Mouse (Mus musculus) heart, postnatal 36 days (tissue): Measurements from ENCODE around the gene Ssh1. TPM values are rescaled to one million over a fixed set of nuclear protein-coding genes. Genes with fewer than 3 reads are reported as not detected.

ENCODE experiments used
- DNase-seq, 2 experiments: peaks; one replicate each; pipeline ENCODE4 v3.0.0; 2021 to 2022
- intact Hi-C: fragments of 180-260 bp; cut with DNase I; formaldehyde crosslinking; loops from one replicate; pipeline ENCODE4 v1.15.1; 2025
- total RNA-seq, 2 experiments: library from RNA; stranded (reverse); gene quantifications; 2 replicates each; pipeline ENCODE4 v1.2.3; 2021

The Ssh1 gene
- total RNA-seq, 2 experiments from 2014 or later = 14.7 to 15.7 TPM

GRCm38 (mm10) chr5:113996458-113996857, 2.8 kb upstream of the Ssh1 start:
- DNase-seq = no peak
- intact Hi-C loops = no loop called here

DNA sequence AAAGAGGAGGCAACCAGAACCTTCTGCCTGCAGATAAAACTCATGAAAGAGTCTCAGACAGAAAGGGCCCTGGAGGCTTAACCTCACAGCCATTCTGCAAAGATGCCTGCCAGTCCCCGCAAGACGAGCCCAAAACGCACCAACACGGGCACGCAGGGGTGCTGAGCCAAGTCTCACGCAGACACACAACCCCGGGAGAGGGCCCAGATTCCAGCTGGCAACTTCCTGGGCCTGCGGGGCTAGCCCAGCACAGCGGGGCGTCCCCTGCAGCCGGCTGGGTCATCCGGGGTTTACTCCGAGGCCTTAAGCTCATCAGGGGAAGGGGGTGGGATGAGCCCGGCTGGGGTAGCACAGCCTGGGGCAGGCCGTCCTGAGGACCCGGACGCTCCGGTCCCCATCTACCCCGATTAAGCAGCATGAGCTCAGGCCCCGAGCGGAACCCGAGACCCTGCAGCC, 635 bp downstream of the Ssh1 start:
- intact Hi-C loops = loop anchor here (2.0 to 5.0 kb wide), 2 partner anchors 18 to 86 kb away; partner anchors contain the start of gene Coro1c
- peak; percentile 52 to 72 for DNase-seq

DNA sequence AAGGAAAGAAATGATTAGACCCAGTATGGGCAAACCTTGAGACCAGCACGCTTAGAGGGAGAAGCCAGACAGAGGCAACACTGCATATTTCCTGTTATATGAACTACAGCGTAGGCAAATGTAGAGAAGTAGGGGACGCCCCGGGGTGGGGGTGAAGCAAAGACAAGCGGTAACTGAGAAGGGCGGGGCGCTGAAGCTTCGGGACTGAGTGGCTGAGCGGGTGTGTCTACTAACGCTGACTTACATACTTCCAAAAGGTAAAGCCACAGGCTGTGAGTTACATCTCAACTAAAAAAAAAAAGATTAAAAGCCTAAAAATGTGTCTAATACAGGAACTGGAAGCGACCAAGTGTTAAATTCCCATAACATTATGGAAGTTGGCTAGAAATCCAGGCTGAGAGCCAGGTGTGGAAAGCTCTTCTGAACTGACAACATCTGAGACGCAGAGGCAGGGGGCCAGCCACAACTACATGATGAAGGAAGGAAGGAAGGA, 1.3 kb downstream of the Ssh1 start:
- intact Hi-C loops = loop anchor here (2.0 to 5.0 kb wide), 2 partner anchors 18 to 85 kb away; partner anchors contain the start of gene Coro1c
- peak in 1 of 2 experiments; percentile 44 for DNase-seq

DNA sequence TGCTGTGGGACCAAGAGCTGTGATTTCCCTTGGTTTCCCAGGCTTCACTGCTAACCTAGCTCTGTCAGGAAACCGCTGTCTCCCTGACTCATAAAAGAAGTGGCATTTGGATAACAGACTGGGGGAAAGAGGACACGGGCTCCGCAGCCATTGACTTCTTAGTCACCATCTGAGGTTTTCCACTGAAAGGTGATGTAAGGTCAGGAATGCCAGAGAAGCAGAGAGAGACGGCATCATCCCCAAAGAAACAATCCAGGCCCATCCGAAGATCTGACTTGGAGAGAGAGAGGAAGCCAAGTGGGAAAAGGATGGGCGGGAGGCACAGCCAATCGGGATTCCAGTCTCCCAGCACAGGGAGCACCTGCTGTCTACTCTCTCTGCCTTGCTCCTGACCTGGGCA, 2.6 kb downstream of the Ssh1 start:
- intact Hi-C loops = loop anchor here (2.0 to 5.0 kb wide), 2 partner anchors 22 to 84 kb away; partner anchors contain the start of gene Coro1c
- no peak for DNase-seq

DNA sequence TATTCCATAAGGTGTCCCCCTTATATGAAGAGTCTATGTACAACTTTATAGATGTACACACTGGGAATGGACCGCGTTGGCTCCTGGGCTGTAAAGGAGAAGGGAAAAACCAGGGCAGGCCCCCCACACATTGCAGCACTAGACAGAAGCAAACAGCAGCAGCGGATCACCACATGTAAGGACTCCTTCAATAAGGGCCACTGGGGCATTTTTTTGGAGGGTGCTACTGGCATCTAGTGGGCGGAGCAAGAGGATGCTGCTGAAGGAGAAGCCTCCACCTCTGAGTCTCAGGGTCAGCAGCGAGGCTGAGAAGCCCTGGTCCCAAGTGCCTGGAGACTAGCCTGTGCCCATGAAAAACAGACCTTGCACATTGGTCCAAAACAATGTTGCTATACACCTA, 3.1 kb downstream of the Ssh1 start:
- intact Hi-C loops = loop anchor here (2.0 to 5.0 kb wide), 2 partner anchors 22 to 83 kb away; partner anchors contain the start of gene Coro1c
- no peak for DNase-seq

DNA sequence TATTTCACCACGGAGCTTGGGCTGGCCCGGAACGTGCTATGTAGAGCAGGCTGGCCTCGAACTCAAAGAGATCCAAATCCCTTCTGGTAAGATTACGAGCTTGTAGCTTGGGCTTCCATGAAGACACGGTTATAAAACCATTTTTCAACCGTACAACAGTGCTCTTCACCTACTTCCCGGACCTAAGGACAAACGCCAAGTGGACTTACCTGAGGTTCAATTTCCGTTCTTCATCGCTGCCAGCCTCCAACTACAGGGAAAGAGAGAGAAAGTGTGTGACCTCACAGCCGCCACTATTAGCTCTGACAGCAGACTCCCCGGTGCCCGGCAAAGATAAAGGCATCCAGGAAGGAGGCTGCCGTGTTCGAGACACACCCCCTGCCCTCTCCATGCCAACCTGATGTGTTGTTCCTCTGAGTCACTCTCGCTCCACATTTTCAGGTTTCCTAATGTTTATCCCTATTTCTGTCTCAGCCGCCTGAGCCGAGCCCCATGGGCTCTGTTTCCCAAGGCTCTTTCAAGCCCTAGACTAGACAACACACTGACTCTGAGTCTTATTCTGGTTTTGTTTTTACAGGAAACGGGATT, 4.2 kb downstream of the Ssh1 start:
- intact Hi-C loops = loop anchor here (2.0 to 5.0 kb wide), 2 partner anchors 21 to 82 kb away; partner anchors contain the start of gene Coro1c

DNA sequence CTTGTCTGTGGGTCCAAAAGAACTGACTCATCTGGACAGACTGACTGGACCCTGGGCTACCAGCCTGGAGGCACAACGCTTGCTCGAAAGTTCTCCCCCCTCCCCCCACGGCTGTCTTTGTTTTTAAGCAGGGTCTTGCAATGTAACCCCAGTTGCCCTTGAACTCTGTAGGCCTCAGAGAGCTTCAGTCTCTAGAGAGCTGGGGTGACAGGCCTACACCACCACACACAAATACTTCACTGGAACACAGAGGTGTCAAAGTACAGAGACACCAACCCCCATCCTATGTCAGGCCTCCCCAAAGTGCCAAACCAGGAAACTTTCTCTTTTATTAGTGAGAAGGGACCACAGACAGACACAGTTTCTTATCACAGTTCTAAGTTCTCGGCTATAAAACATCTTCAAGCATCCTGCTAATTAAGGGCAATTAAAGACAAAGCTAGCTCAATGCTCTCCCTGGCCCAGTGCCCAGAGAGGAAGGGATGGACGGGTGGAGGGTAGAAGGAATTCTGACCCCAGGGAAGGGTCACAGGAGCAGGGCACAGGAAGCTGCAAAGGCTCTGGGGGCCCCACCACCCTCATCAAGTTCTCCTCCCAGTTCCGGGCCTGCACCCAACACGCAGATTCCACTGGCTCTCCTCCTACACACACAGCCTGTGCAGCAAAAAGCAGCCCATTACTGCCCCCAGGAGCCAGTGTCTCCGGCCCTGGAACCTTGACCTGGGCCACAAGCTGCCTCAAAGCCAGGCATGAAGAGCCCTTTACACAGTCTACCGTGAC, 7.3 kb downstream of the Ssh1 start:
- DNase-seq = peak; percentile 75
- intact Hi-C loops = loop anchor here (1.0 to 2.0 kb wide), 2 partner anchors 11 to 30 kb away; no protein-coding TSS in a partner anchor

More for the DNA sequence above, 4.2 kb downstream of the Ssh1 start:
- DNase-seq = no peak

DNA sequence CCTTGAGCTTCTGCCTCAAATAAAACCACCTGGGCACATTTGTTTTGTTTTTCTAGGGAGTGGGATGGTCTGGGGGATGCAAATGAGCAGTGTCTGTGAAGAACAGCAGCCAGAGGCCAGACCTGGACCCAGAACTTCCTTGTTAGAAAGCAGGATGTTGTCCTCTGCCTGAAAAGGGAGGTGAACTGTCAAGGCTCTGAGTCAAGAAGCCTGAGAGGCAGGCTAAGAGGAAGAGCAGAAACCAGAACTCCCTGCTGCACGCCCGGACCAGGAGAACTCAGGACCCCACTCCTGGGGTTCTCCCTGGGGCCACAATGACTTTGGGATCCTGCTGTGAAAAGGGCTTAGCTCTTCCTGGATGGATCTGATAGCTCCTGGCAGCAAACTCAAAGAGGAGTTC, 8.0 kb downstream of the Ssh1 start:
- no peak for DNase-seq
- intact Hi-C loops = loop anchor here (1.0 to 2.0 kb wide), 2 partner anchors 10 to 29 kb away; no protein-coding TSS in a partner anchor

GRCm38 (mm10) chr5:113984025-113984740, 9.5 kb downstream of the Ssh1 start:
- intact Hi-C loops = no loop called here
- no peak for DNase-seq

DNA sequence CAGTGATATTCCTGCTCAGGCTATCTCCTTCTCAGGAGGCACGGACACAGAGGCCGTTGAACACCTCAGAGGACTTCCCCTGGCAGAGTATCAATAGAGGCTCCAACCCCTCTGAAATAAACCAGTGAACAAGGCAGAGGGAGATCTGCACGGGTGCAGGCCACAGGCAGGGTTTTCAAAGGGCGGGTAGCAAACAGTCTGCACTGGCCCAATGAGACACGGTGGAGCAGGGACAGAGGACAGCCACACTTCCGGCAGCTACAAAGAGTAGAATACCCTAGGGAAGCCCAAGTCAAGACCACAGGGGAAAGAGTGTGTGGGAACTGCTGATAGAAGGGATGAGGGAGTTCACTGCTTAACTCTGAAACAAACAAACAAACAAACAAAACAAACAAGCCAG, 10.2 kb downstream of the Ssh1 start:
- intact Hi-C loops = no loop called here
- no peak for DNase-seq

- DNase-seq = no peak
- intact Hi-C loops = no loop called here
Observed at GRCm38 (mm10) chr5:113981843-113982242, 11.9 kb downstream of the Ssh1 start.

GRCm38 (mm10) chr5:113981171-113981570, 12.5 kb downstream of the Ssh1 start:
- intact Hi-C loops = no loop called here
- no peak for DNase-seq

- intact Hi-C loops = no loop called here
- no peak for DNase-seq
Observed at GRCm38 (mm10) chr5:113980511-113980910, 13.2 kb downstream of the Ssh1 start.

GRCm38 (mm10) chr5:113977309-113977708, 16.4 kb downstream of the Ssh1 start:
- intact Hi-C loops = loop anchor here (10.0 kb wide), 1 partner anchor 397 kb away; no protein-coding TSS in a partner anchor
- no peak for DNase-seq

- intact Hi-C loops = loop anchor here (10.0 kb wide), 1 partner anchor 398 kb away; no protein-coding TSS in a partner anchor
- DNase-seq = no peak
Observed at GRCm38 (mm10) chr5:113976597-113976996, 17.1 kb downstream of the Ssh1 start.

DNA sequence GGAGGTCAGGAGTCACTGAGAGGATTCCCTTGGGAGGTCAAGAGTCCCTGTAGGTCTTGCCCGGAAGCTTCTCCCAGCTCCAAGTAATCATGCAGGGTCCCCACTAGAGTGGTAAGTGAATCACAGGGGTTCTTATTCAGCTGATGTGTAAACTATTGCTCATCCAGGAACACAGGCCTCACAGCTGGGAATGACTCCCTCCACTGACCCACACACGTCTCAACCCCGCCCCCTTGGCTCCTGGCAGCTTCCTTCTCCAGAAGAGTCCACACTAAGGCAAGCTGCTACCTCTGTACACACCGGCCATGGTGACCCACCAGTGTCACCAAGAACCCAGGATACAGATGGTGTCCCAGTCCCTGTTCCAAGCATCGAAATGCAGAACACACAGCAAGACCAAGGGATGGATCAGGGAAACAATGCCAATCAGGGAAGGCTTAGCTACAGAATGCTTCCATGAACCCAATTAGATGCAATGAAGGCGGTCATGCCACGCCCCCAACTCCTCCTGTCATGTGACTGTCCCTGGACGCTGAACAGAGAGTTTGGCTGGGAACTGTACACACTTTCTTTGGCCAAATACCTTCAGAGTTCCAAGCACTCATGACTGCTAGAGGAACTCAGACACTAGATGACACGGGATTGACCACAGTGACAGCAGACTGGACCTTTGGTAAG, 18.0 kb downstream of the Ssh1 start:
- intact Hi-C loops = loop anchor here (1.0 to 10.0 kb wide), 4 partner anchors 11 to 399 kb away; partner anchors contain the start of gene Ssh1
- DNase-seq = peak; percentile 76 to 81

GRCm38 (mm10) chr5:113974576-113974975, 19.1 kb downstream of the Ssh1 start:
- intact Hi-C loops = loop anchor here (2.0 to 10.0 kb wide), 3 partner anchors 18 to 400 kb away; partner anchors contain the start of gene Ssh1
- DNase-seq = no peak

DNA sequence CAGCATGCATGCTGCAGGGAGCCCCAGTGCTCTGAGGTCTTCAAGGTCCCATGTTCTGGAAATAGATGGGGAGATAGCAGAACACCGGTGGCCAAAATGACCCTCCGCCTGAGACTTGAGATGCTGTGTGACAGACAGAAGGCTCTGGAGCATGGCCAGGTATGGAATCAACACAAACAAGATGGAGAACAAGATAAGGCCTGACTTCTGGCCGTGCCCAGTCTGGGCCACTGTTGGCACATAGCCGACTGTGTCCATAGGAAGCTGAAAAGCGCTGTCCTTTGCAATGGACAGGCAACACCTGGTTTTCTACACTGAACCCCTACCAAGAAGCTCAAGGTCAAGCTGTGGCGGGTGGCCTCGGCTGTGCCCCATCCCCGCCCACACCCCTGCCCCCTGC, 19.9 kb downstream of the Ssh1 start:
- DNase-seq = no peak
- intact Hi-C loops = loop anchor here (2.0 to 10.0 kb wide), 3 partner anchors 17 to 401 kb away; partner anchors contain the start of gene Ssh1
